Mouse (Mus musculus): ENCODE data around the gene Gpank1.

DNA sequence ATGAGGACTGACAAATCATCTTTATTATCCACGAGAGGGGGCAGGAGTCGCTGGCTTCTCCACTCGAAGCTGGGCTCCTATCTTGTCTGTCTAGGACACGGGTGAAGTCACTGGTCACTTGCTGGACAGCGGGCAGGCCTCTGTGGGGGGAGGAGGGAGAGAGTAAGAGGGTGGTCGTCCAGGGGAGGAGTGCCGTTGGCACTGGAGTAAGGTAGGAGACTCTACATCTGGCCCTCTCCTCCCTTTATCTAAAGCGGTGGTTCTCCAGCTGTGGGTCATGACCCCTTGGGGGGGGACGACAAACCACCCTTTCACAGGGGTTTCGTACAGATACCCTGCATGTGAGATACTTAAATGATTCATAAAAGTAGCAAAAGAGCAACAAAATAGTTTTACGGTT, 7.7 kb downstream of the Gpank1 start:
- no peak for TF ChIP-seq CTCF (IDR thresholded peaks at IDR 0.05)
- no peak for TF ChIP-seq POLR2A (IDR thresholded peaks at IDR 0.05; ENCODE audit: insufficient read depth, low read depth, low read length)

Data from heart, adult 2 months (tissue).